Mouse (Mus musculus): ENCODE measurements at regions not wholly inside any gene's neighbourhood (a gene's known extent, or its start where the extent isn't known, plus 50 kb on each side); places are given as distances from the start of the nearest gene placed in this dataset.
A peak's percentile ranks its signal among the peaks of the same experiment; 100 is the strongest.

GRCm38 (mm10) chr2:48545072-48545471 lies 268.8 kb upstream of the Acvr2a start:
- DNase-seq = no peak

- DNase-seq = no peak
Measured at GRCm38 (mm10) chr2:48545679-48546078, 268.2 kb upstream of the Acvr2a start.

- DNase-seq = no peak
Measured at GRCm38 (mm10) chr2:48546194-48546593, 267.7 kb upstream of the Acvr2a start.

- DNase-seq = no peak
Measured at GRCm38 (mm10) chr2:48556600-48556999, 257.3 kb upstream of the Acvr2a start.

GRCm38 (mm10) chr2:48557123-48557522 lies 256.8 kb upstream of the Acvr2a start:
- no peak for DNase-seq

GRCm38 (mm10) chr2:48558641-48559040 lies 255.3 kb upstream of the Acvr2a start:
- no peak for DNase-seq

- DNase-seq = no peak
Measured at GRCm38 (mm10) chr2:48563636-48564035, 250.3 kb upstream of the Acvr2a start.

GRCm38 (mm10) chr2:48564170-48564569 lies 249.7 kb upstream of the Acvr2a start:
- DNase-seq = no peak

GRCm38 (mm10) chr2:48567871-48568270 lies 246.0 kb upstream of the Acvr2a start:
- DNase-seq = no peak

- DNase-seq = no peak
Measured at GRCm38 (mm10) chr2:48586162-48586830, 227.6 kb upstream of the Acvr2a start.

- no peak for DNase-seq
Measured at GRCm38 (mm10) chr2:48586831-48587169, 227.1 kb upstream of the Acvr2a start.

GRCm38 (mm10) chr2:48589709-48590108 lies 224.2 kb upstream of the Acvr2a start:
- DNase-seq = no peak

GRCm38 (mm10) chr2:48597793-48598583 lies 215.9 kb upstream of the Acvr2a start:
- no peak for DNase-seq

GRCm38 (mm10) chr2:48599367-48599766 lies 214.5 kb upstream of the Acvr2a start:
- no peak for DNase-seq

GRCm38 (mm10) chr2:48601855-48602254 lies 212.1 kb upstream of the Acvr2a start:
- DNase-seq = no peak

- no peak for DNase-seq
Measured at GRCm38 (mm10) chr2:48609466-48609865, 204.4 kb upstream of the Acvr2a start.

- DNase-seq = no peak
Measured at GRCm38 (mm10) chr2:48612251-48612650, 201.7 kb upstream of the Acvr2a start.

GRCm38 (mm10) chr2:48617141-48617699 lies 196.7 kb upstream of the Acvr2a start:
- no peak for DNase-seq

- peak; percentile 35 to 60 for DNase-seq
Measured at GRCm38 (mm10) chr2:48619042-48619441, 194.9 kb upstream of the Acvr2a start.

- DNase-seq = no peak
Measured at GRCm38 (mm10) chr2:48620815-48621214, 193.1 kb upstream of the Acvr2a start.

GRCm38 (mm10) chr2:48622316-48622715 lies 191.6 kb upstream of the Acvr2a start:
- DNase-seq = no peak

- DNase-seq = peak; percentile 40 to 58
Measured at GRCm38 (mm10) chr2:48624040-48624439, 189.9 kb upstream of the Acvr2a start.

GRCm38 (mm10) chr2:48624461-48624860 lies 189.4 kb upstream of the Acvr2a start:
- DNase-seq = no peak

- DNase-seq = no peak
Measured at GRCm38 (mm10) chr2:48627011-48627410, 186.9 kb upstream of the Acvr2a start.
